Mouse (Mus musculus): ENCODE data around the gene Zdhhc13.

GRCm38 (mm10) chr7:48791412-48791811 lies 2.6 kb downstream of the Zdhhc13 start:
- TF ChIP-seq CTCF (conservative IDR thresholded peaks at IDR 0.05; ENCODE audit: low read length) (no peak), POU5F1 (IDR thresholded peaks at IDR 0.05; ENCODE audit: borderline replicate concordance, low read length) (no peak)
